Mouse (Mus musculus) C2C12 (cell line): ENCODE measurements at regions not wholly inside any gene's neighbourhood (a gene's known extent, or its start where the extent isn't known, plus 50 kb on each side); places are given as distances from the start of the nearest gene placed in this dataset.

Experiments
- H3K27me3 ChIP-seq: one replicate; pipeline ENCODE4 v1.6.1; 2011; ENCODE audit not compliant: control insufficient read depth, insufficient read depth, insufficient read length
- H3K36me3 ChIP-seq: one replicate; pipeline ENCODE4 v1.6.1; 2011; ENCODE audit not compliant: control insufficient read depth, insufficient read depth
- H3K4me3 ChIP-seq: one replicate; pipeline ENCODE4 v1.5.1; 2011; ENCODE audit warnings: mild to moderate bottlenecking, control low read depth; ENCODE audit not compliant: poor library complexity, insufficient read depth, severe bottlenecking
- H3K79me2 ChIP-seq: one replicate; pipeline ENCODE4 v1.6.1; 2011; ENCODE audit not compliant: control insufficient read depth, insufficient read depth
- H3K79me3 ChIP-seq: one replicate; pipeline ENCODE4 v1.6.1; 2011; ENCODE audit warnings: low read depth, control low read depth
- H3ac ChIP-seq: one replicate; pipeline ENCODE3; 2011; ENCODE audit warnings: low read depth; ENCODE audit not compliant: control insufficient read depth, insufficient read length
- CEBPB ChIP-seq: IDR thresholded peaks from one replicate; pipeline ENCODE4 v1.6.1; 2011; ENCODE audit warnings: low read depth, mild to moderate bottlenecking, control low read depth, moderate library complexity
- CTCF ChIP-seq: IDR thresholded peaks from one replicate; pipeline ENCODE4 v1.5.1; 2011; ENCODE audit not compliant: control insufficient read depth, insufficient read depth, insufficient read length
- FOSL1 ChIP-seq: IDR thresholded peaks from one replicate; pipeline ENCODE4 v1.8.0; 2011; ENCODE audit warnings: mild to moderate bottlenecking, low read length; ENCODE audit not compliant: poor library complexity, insufficient read depth, severe bottlenecking
- MAX ChIP-seq: IDR thresholded peaks from one replicate; pipeline ENCODE4 v1.6.1; 2011; ENCODE audit warnings: mild to moderate bottlenecking, control low read depth
- MYOD1 ChIP-seq: IDR thresholded peaks from one replicate; pipeline ENCODE4 v1.6.1; 2011; ENCODE audit warnings: low read depth; ENCODE audit not compliant: control insufficient read depth, insufficient read length
- MYOG ChIP-seq: IDR thresholded peaks from one replicate; pipeline ENCODE4 v1.6.1; 2011; ENCODE audit not compliant: control insufficient read depth, insufficient read length; ENCODE audit errors: extremely low read depth
- USF1 ChIP-seq: IDR thresholded peaks from one replicate; pipeline ENCODE4 v1.6.1; 2011; ENCODE audit warnings: low read depth, mild to moderate bottlenecking, control low read depth, moderate library complexity

GRCm38 (mm10) chr2:84539096-84539495 lies 62.5 kb upstream of the Tfpi start:
- no peak overlapping the region for H3ac ChIP-seq
- H3K36me3 ChIP-seq = no peaks in the 10 kb centered on the region
- H3K27me3 ChIP-seq = no peaks in the 10 kb centered on the region
- no peak overlapping the region for H3K4me3 ChIP-seq
- no peaks in the 10 kb centered on the region for H3K79me2 ChIP-seq
- TF ChIP-seq CEBPB (no peak), CTCF (no peak), MYOG (no peak), MYOD1 (no peak), USF1 (no peak), FOSL1 (no peak), MAX (no peak)
- H3K79me3 ChIP-seq = no peaks in the 10 kb centered on the region

- Histone ChIP-seq H3K27me3 (no peaks in the 10 kb centered on the region), H3K4me3 (no peak overlapping the region), H3K79me3 (no peaks in the 10 kb centered on the region), H3K36me3 (no peaks in the 10 kb centered on the region), H3K79me2 (no peaks in the 10 kb centered on the region), H3ac (no peak overlapping the region)
- TF ChIP-seq FOSL1 (no peak), MAX (no peak), CEBPB (no peak), CTCF (no peak), MYOG (no peak), MYOD1 (no peak), USF1 (no peak)
Observed at GRCm38 (mm10) chr2:84537957-84538356, 61.4 kb upstream of the Tfpi start.

- Histone ChIP-seq H3ac (no peak overlapping the region), H3K4me3 (no peak overlapping the region), H3K27me3 (no peaks in the 10 kb centered on the region), H3K36me3 (no peaks in the 10 kb centered on the region), H3K79me2 (no peaks in the 10 kb centered on the region), H3K79me3 (no peaks in the 10 kb centered on the region)
- TF ChIP-seq MYOG (no peak), CTCF (no peak), MAX (no peak), MYOD1 (no peak), FOSL1 (no peak), USF1 (no peak), CEBPB (no peak)
Observed at GRCm38 (mm10) chr2:84531215-84531614, 54.6 kb upstream of the Tfpi start.

GRCm38 (mm10) chr2:84528847-84529775 lies 52.5 kb upstream of the Tfpi start:
- Histone ChIP-seq H3K79me3 (no peaks in the 10 kb centered on the region), H3K4me3 (no peak overlapping the region), H3K79me2 (no peaks in the 10 kb centered on the region), H3K36me3 (no peaks in the 10 kb centered on the region), H3K27me3 (no peaks in the 10 kb centered on the region), H3ac (no peak overlapping the region)
- no peak for TF ChIP-seq FOSL1
- TF ChIP-seq USF1 = no peak
- TF ChIP-seq CTCF = no peak
- TF ChIP-seq MAX = no peak
- no peak for TF ChIP-seq MYOG
- no peak for TF ChIP-seq CEBPB
- no peak for TF ChIP-seq MYOD1
